Mouse (Mus musculus): Measurements from ENCODE around the gene Cnot8.

- TF ChIP-seq CTCF (IDR thresholded peaks at IDR 0.05; ENCODE audit: low read depth) (no peak), EP300 (IDR thresholded peaks at IDR 0.05; ENCODE audit: low read depth) (no peak)
These were observed 11.4 kb upstream of the Cnot8 start for GRCm38 (mm10) chr11:58092541-58092940.

Data from liver, postnatal 0 days (tissue).